Mouse (Mus musculus) layer of hippocampus, adult 6 months (tissue): ENCODE measurements around the gene Rgs7bp. TPM values are rescaled to one million over a fixed set of nuclear protein-coding genes. Genes with fewer than 3 reads are reported as not detected.

Experiments
- long read RNA-seq, 2 experiments: library from polyadenylated mRNA; unstranded; transcript quantifications; one replicate each; pipeline ENCODE4 v2.0.0; 2019 to 2020
- polyA plus RNA-seq: library from polyadenylated mRNA; unstranded; fragments of <200 nt; fragmentation: Nextera tagmentation; gene quantifications from 2 replicates; pipeline ENCODE4 v1.2.3, GENCODE M21; 2021

Rgs7bp gene
- polyA plus RNA-seq, result 45.2 and 51.2 TPM in 2 replicates
- long read RNA-seq, experiment 1, full-length matches to known transcripts, result 247 of 372 reads
- long read RNA-seq, experiment 1, partial matches to known transcripts, result 65 of 372 reads
- long read RNA-seq, experiment 1, other reads (novel, unspliced or antisense), result 60 of 372 reads
- long read RNA-seq, experiment 2, full-length matches to known transcripts, result 614 of 684 reads
- long read RNA-seq, experiment 2, partial matches to known transcripts, result 7 of 684 reads
- long read RNA-seq, experiment 2, other reads (novel, unspliced or antisense), result 63 of 684 reads

GRCm38 (mm10) chr13:105054181-105054940 is at the start of gene Rgs7bp:
TSS of gene Rgs7bp (minus strand) at chr13:105054930.

GRCm38 (mm10) chr13:105081862-105082261 is 27.1 kb upstream of the Rgs7bp start, which contains the start of gene 4933425L06Rik:
TSS of gene 4933425L06Rik (plus strand) at chr13:105082122.

Other genes with a start within 250 kb of the Rgs7bp start
- gene Cwc27, start 237.8 kb downstream of the Rgs7bp start, polyA plus RNA-seq, result 11.6 and 13.5 TPM in 2 replicates
- 0.99 and 1.1 TPM in 2 replicates for gene Shisal2b, start 191.0 kb downstream of the Rgs7bp start, polyA plus RNA-seq
- not detected in 2 replicates for gene 4933425L06Rik, start 27.2 kb upstream of the Rgs7bp start, polyA plus RNA-seq
- 12.2 and 13.0 TPM in 2 replicates for gene Rnf180, start 239.9 kb upstream of the Rgs7bp start, polyA plus RNA-seq